Mouse (Mus musculus) neutrophil, adult 59 days (primary cell): ENCODE measurements around the gene Klhl3. TPM values are rescaled to one million over a fixed set of nuclear protein-coding genes. Genes with fewer than 3 reads are reported as not detected.

Experiments used
- total RNA-seq, 2 experiments: library from RNA; stranded (reverse); gene quantifications; 1 replicate in 1 of 2; 2 replicates in 1 of 2; pipeline ENCODE4 v1.2.4; 2023

Gene Klhl3
- under 1 TPM; 0.22 to 0.29 TPM for total RNA-seq

DNA sequence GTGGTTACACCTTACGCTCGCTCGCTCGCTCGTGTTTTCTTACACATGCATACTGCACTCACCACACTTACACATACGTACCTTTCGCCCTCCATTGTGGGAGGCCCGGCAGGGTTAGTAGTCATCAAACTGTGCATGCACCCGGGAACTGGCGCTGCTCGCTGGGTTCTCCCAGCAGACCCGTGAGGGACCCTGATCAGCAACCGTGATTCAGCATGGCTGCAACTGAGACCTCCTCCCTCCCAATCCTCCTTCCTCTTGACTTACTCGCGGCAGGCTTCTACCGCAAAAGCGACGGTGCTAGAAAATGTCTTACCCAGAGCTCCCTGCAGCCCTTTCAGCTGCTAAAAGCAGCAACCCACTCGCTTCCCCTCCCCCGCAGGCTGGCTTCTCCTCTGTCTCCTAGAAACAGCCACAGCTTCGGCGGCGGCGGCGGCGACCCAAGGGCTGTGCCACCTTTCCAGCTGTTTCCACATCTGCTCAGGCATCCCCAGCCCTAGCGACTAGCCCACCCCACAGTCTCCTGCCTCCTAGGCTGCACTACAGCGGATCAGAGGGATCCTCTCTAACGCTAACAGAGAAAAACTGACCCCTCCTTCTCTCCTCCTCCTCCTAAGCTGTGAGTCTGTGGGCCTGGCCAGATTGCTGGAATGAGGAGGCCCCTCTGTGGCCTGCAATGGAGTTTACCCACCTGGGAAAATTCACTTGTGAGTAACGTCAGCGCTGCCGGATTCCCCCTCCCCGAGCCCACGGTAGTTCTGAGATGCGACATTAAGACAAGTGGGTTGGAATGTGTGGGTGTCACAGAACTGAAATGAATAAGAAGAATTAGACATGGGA, at the start of gene Klhl3:
Gene Klhl3 (minus strand): TSS at position 532 of the 840 bp plus-strand sequence.

GRCm38 (mm10) chr13:58157447-58158098, 44.2 kb upstream of the Klhl3 start, which contains the start of gene Idnk:
Gene Idnk (plus strand): TSS chr13:58157649.

DNA sequence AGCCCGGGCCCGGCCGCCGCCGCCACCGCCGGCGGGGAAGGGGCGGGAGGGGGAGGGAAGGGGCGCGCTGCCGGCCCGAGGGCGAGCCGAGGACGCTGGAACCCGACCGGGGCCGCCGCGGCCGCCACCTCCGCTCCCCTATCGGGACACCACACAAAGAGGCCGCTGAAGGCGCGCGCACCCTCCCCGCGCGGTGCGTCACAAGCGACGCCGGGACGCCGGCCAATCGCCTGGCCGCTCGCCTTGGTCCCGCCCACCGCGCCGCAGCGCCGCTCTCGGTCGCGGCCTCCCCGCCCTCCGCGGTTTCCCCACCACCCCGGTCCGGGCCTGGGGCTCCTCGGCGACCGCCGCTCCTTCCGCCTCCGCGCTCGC, 15.0 kb upstream of the Klhl3 start, which contains the start of gene Hnrnpa0:
Gene Hnrnpa0 (minus strand): TSS at position 161 of the 372 bp plus-strand sequence.

Other genes with a start within 250 kb of the Klhl3 start
- gene Spock1, start 205.3 kb downstream of the Klhl3 start, total RNA-seq, result not detected
- 10 to 100 TPM; 73.5 to 80.3 TPM for gene Hnrnpa0, start 15.0 kb upstream of the Klhl3 start, total RNA-seq
- gene Idnk, start 44.1 kb upstream of the Klhl3 start, total RNA-seq, result 10 to 100 TPM; 31.0 to 42.8 TPM
- gene Ubqln1, start 102.1 kb upstream of the Klhl3 start, total RNA-seq, result 10 to 100 TPM; 41.6 to 46.5 TPM
- gene Gkap1, start 162.1 kb upstream of the Klhl3 start, total RNA-seq, result 1 to 10 TPM; 3.6 to 3.9 TPM
- gene Kif27, start 245.5 kb upstream of the Klhl3 start, total RNA-seq, result under 1 TPM in 1 of 2 experiments, not detected in 1; 0.09 TPM